Mouse (Mus musculus) left cerebral cortex, postnatal 14 days (tissue): ENCODE results near the gene Gm49395. TPM values are rescaled to one million over a fixed set of nuclear protein-coding genes. Genes with fewer than 3 reads are reported as not detected.

Experiments
- DNase-seq, 2 experiments: peaks; one replicate each; pipeline ENCODE4 v3.0.0; 2021 to 2022; ENCODE audit warnings: low spot score in 2 of 2, mixed read lengths in 1 of 2
- intact Hi-C: fragments of 180-260 bp; cut with DNase I; formaldehyde crosslinking; loops from one replicate; pipeline ENCODE4 v1.15.1; 2025
- total RNA-seq, 2 experiments: library from RNA; stranded (reverse); gene quantifications; 2 replicates each; pipeline ENCODE4 v1.2.3; 2021

Gm49395 gene
- total RNA-seq, 2 experiments from 2014 or later, result 3.7 to 4.1 TPM

DNA sequence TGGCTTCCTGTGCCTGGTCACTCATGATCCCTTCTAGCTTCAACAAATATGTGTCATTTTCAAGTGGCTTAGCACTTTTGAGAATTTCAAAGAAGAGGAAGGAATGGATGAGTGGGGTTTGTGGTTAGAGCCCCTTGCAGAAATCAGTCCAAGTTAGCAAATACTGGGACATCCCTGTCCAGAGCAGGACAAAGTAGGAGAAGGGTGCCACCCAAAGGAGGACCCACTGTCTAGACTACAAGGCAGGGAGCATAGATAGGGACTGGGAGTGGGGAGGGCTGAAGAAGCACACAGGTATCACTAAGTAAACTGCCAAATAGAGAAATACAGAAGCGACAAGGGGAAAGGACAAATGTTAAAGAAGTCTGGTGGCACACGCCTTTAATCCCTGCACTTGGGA lies 1.0 kb upstream of the Gm49395 start:
- no peak for DNase-seq
- intact Hi-C loops, result no loop called here

DNA sequence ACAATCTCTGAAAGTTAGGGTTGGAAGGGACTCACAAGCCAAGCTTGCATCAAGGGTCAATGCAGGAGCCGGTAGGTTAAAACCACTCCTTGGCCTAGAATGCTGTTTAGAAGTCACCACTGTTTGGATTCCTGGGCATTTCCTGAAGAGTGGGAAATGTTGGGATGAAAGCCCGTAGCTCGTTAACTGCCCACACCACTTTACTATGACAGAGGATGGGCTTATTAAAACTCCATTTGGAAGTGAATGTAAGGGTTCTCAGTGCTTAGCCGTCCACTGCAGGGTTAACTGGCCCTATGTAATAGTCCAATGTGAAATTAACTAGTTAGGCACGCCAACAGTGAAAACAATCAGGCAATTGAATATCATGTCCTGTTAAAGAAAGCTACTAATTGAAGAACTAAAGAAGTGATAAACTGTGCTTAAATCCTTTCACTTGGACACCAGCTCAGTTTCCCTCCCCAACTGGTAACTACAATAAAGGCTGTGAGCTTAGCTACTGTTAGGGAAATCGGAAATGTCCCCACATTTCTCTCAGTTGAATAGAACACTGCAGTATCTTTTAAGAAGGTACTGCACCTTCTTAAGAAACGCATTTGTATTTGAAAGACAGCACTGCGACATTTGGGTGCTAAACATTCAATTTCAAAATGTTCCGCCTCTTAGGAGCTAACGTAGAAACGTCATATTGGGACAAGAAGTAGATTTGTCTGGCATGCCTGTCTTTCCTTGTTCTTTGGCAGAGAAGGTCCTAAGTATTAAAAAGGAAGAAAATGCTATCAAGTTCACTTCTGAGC lies 1.1 kb downstream of the Gm49395 start:
- intact Hi-C loops, result no loop called here

DNA sequence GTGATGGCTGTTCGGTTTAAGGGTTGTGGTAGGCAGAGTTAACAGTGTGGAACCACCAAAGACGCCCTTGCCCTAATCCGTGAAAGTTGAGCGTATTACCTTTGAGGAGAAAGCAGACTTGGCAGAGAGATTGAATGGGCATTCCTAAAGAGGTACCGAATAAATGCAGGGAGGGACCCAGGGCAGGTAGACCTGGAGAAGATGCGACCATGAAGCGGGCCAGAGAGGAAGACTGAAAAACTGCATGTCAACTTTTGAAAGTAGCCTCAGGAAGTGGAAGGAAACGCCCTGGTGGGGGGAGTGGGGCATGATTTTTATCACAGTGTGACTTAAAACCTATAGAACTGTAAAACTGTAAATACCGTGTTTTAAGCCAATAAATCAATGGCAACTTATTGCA lies 2.3 kb downstream of the Gm49395 start:
- intact Hi-C loops, result loop anchor here (10.0 kb wide), 1 partner anchor 265 kb away; no protein-coding TSS in a partner anchor
- no peak for DNase-seq

More for the DNA sequence above, 1.1 kb downstream of the Gm49395 start:
- no peak for DNase-seq

DNA sequence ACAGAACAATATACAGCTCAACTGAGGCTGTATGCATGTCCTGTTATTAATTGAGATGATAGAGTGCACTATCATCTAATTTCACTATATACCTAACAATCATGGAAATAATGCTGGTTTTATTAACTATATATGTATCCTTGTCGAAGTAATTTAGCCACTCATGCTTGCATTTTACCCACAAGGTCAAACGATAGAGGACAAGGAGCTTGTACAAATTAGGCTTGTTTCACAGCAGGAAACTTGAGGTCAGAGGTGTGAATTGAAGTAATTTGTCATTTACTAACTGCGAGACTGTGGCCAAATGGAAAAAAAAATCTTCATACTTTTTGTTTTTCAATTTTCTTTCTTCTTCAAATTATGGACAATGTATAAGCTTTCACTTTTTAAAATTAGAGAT lies 3.5 kb downstream of the Gm49395 start:
- DNase-seq, result no peak
- intact Hi-C loops, result loop anchor here (10.0 kb wide), 1 partner anchor 263 kb away; no protein-coding TSS in a partner anchor

DNA sequence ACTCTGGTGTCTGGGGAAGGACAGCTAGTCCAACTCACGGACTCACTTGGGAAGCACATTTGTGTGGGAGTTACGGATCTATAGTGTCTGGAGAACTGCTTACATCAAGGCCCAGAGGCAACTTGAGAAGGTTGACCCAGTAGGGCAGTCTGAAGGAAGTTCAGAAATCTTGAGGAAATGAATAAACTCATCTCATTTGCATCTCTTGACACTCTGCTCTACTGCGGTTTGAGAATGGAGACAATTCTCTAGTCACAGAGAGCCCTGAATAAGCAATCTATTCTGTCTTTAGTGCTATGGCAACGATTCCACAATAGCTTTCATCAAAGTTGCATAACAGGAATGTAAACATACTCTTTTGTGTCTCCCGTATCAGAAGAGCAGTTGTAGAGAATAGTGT lies 4.8 kb downstream of the Gm49395 start:
- DNase-seq, result no peak
- intact Hi-C loops, result loop anchor here (10.0 kb wide), 1 partner anchor 262 kb away; no protein-coding TSS in a partner anchor

DNA sequence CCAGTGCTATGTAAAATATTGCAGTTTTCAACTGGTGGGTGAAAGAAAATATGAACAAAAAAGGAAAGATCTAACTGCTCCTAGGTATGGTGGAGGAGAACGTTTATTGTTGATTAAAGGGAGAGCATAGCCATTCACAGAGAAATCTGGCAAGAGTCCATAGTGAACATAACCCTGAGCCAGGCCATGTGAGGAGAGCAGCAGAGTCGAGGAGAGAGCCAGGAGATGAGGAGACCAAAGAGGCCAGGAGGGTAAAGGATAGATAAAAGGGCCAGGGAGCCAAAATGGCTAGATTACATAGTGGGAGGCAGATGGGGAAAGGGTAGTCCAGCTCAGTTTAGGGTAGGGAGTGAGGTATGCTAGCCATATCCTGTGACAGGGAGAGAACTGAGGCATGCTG lies 5.5 kb downstream of the Gm49395 start:
- DNase-seq, result no peak
- intact Hi-C loops, result loop anchor here (10.0 kb wide), 1 partner anchor 261 kb away; no protein-coding TSS in a partner anchor

DNA sequence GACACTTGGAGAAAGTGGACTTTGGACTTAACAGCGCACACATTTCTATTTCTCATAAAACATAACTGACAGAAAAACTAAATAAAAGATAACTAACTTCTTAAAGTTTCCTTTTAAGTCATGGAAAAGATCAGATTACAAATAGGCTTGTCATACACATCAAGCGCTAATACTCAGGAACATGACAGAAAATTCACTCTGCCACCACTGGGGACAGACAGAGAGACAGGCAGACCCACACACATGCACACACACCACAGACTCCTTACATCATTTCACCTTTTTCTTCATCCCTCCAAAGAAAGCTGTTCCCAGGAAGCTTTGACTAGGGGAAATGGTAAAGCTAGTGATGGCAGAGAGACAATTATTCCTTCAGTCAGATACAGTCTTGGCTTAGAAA lies 6.3 kb downstream of the Gm49395 start:
- intact Hi-C loops, result loop anchor here (10.0 kb wide), 1 partner anchor 261 kb away; no protein-coding TSS in a partner anchor
- DNase-seq, result no peak

DNA sequence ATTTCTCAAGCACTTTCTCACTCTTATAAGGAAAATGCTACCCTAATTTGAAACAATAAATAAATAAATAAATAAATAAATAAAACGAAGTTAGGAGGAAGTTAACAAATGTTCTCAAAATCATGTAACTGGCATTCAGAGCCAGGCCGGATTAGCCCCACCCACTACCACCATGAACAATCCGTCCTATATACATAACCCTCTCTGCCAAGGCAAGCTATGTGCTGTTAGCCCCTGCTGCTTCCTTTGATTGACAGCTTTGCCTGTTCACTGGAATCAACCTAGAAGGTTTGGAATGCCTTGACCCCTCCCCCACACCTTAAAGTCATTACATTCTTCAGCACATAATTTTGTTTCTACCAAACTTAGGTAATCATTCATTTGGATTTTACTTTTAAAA lies 10.2 kb downstream of the Gm49395 start:
- intact Hi-C loops, result loop anchor here (10.0 kb wide), 1 partner anchor 257 kb away; no protein-coding TSS in a partner anchor

DNA sequence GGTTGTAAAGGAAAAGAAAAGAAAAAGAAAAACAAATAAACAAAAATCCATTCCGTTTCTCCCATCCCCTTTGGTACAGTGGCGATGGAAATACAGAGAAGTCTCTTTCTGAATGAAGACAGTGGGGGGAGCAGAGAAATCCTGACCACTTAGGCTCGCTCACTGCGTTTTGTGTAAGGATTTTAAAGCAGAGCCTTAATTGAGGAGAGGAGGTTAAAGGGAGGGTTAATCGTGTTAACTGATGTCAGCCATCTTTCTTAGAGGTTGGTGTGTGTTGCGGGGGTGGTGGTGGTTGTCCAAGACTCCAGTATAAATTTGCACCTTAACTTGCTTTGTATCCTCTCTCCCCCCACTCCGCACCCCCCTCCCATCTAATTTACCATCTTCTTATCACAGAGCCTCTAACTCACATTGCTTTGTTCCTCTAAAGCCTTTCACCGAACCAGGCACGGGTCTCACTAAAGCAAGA lies 10.7 kb downstream of the Gm49395 start:
- intact Hi-C loops, result loop anchor here (10.0 kb wide), 1 partner anchor 256 kb away; no protein-coding TSS in a partner anchor
- DNase-seq, result no peak

More for the DNA sequence above, 10.2 kb downstream of the Gm49395 start:
- DNase-seq, result no peak

DNA sequence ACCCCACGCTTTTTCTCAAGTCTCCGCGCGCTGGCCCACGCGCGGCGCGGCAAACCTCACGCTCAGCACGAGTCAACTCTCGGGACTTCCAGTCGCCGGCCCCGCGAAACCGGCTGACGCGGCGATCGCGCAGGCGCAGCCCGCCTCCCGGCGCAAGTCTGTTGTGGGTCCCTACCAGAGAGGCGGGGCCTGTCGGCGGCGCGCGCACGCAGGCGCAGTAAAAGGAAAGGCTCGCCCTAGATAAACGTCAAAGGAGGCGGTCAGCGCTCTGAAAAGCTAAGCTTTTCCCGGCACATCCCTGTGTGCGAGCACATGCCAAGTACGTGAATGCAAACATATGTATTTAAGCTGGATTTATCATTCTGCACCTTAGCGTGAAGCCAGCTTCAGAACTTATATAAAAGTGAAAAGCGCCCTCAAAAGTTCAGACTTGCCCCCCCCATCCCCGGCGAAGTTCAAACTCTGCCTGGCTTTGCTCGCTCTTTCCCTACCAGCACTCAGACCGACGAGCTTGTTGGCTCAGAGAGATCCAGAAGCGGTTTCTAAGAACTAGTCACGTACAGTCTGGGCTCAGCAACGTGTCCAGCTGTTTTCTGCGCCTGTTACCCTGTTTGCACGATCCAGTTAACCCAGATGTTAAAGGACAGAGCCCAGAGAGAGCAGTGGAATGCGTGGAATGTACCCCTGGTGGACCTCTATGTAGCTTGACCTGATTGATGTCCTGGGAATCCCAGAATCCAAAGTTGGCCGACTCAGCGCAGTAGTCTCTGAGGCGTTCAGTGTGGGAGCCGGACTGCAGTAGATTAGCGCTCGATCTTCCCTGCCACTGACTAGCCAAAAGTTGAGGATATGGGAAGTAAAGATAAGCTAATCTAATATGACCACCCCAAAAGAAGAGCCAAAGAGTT lies 11.4 kb downstream of the Gm49395 start, which contains the start of gene Pelo:
TSS of gene Pelo (minus strand) at position 118 of the 908 bp plus-strand sequence.
- intact Hi-C loops, result loop anchor here (10.0 kb wide), 1 partner anchor 256 kb away; no protein-coding TSS in a partner anchor
- peak; percentile 96 for DNase-seq

DNA sequence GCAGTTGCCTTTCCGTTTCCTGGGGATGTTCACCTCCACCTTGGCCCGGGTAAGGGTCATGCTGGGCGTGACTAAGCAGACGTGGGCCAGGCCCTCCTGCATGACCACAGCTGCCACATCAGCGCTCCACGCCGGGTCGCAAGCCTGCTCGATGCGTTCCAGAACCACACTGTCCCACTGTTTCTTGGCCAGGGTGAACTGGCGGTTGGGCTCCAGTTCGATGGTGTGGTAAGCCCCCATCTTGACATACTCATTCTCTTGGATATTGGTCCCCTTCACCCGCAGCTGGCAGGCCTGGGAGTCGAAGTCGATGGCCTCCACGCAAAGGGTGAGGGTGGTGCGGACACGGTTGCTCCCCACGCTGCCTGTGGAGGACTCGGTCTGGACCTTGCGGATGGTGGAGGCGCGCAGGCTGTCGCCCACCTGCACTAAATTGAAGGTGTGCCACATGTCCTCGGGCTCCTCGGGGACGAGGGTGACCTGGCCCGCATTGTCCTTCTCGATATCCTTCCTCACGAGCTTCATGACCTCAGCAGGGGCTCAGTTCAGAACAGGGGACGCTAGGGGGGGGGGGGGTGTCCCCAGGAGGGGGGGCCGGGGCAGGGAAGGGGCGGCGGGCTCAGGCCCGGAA lies 12.2 kb downstream of the Gm49395 start:
- DNase-seq, result peak; percentile 5 to 8
- intact Hi-C loops, result loop anchor here (10.0 kb wide), 1 partner anchor 255 kb away; no protein-coding TSS in a partner anchor

DNA sequence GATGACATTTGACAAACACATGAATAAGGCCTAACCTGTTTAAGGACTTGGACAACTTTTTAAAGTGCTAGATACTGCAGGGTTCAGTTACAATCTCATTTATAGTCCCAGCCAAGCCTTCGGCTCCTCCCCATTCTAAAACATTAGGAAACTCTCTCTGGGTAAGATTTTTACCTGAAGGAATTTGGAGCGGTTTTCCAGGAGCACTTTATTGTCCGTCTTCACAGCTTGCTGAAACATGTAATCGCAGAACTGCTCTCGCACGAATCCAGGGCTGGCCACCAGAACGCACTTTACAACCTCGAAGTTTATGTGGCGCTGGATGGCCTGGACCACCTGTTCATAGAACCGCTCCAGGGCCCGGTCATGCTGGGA lies 12.7 kb downstream of the Gm49395 start:
- no peak for DNase-seq
- intact Hi-C loops, result no loop called here

DNA sequence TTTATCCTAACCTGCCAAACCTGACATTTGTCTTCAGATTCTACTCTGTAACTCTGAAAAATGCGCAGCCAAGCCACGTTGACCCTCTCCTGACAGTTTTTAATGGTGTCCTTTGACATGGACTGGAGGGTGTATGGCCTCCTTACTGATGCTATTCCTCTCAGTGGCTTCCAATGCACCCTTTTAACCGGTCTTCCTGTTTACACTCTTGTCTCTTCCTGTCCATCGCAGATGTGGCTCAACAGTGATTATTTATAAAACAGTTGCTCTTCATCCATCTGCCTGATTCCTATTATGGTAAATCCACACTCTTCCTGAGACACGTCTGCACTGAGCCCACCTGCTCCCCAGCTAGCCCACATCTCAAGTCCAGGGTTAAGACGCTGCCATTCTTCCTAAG lies 15.7 kb downstream of the Gm49395 start:
- intact Hi-C loops, result no loop called here
- no peak for DNase-seq

DNA sequence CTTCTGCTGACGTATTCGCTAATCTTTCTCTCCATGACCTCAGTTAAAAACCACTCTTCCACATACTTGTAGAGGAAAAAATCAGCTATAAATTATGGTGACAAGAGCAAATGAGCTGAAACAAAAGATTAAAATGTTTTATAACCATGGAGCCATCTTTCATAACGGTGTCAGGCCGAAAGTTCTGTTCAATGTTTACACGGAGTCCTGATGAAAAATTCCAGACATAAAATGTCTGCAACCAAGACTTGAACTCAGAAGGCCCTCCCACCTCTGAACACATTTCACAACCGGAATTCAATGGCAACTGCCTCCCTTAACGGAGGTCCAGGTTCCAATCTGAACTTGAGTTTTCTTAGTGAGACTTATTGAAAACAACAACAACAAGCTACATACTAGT lies 19.4 kb downstream of the Gm49395 start:
- intact Hi-C loops, result no loop called here

DNA sequence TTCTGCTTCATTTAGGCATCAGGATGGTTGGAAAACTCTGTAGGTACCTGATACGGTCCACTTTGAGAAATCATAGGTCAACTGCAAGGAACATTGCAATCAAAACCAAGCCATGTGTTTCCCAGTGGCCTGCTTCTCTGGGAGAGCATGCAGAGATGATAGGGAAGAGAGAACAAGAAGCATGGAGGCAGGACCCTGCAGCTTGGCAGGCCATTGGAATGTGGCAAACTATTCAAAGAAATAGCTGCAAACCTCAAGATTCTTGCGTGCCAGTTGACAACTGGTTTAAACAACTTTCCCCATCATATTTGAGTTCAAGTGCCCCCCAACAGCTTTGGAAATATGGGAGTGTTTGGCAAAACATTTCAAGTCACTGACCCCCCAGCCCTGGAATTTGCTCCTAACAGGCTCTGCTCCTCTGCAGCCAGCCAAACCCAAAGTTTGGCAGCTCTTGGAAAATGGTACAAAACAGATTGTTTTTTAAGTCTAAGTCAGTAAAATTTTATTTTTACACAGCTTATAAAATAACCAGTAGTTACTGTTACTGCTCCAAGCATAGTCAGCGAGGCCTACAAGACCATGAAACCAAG lies 21.6 kb downstream of the Gm49395 start:
- intact Hi-C loops, result no loop called here
- no peak for DNase-seq

More for the DNA sequence above, 19.4 kb downstream of the Gm49395 start:
- no peak for DNase-seq

DNA sequence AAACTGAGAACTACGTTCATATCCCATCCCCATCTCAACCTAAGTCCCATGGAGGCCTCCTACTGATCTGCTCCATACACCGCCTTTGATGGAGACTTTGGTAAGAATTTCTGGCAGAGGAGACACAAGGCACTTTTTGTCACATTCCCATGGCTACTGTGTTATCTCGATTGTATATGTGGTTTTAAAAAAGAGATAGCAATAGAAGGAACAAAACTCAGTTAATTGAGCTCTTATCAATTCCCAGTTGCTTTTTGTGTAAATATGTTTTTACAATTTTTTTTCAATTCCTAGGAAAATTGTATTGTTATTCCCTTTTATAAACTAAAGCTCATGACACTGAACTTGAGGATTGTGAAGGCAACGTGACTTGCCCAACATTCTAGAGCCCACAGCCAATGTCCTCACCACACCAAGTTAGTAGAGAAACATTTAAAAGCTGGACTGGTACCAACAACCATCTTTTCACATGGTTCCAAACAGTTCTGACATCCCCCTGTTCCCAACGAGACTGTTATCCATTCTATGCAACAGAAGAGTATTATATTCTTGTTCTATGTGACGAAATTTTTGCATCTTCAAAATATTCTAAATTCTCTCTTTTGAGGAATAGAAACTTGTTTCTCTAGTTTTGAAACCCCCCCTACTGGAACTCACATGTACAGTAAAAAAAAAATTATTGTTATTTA lies 22.6 kb downstream of the Gm49395 start:
- DNase-seq, result no peak
- intact Hi-C loops, result no loop called here

DNA sequence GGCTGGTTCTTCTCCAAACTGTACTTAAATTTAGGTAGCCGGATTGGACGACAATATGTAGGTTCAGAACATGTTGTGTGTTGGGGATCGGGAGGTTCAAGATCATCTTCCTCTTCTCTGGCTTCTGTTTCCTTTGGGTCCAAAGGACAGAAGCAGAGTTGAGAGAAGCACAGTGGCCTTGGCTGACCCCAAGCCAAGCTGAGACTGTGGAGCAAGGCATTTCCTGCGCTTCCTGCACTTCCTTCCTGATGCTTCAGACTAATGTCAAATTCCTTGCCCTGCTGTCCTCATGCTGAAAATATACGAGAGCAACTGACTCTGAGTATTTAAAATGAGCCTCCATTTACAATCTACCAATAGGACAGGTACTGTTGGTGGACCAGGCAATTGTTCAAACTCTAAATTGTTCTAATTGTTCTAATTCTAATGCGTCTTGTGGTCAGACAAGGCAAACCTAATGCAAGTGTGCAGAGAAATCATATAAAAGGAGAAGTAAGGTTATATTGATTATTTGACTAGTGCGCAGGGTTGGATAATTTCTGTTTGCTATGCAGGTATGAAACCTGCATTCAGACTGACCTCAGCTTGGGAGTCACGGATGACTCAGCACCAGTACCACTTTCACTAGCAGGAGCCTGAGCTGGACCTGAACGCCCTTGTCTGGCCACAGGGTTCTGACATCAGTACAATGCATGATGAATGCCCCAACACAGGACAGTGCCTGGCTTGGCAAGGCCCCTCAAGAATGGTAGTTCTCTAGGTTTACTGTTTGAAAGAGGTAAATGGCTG lies 24.2 kb downstream of the Gm49395 start:
- intact Hi-C loops, result no loop called here
- no peak for DNase-seq

DNA sequence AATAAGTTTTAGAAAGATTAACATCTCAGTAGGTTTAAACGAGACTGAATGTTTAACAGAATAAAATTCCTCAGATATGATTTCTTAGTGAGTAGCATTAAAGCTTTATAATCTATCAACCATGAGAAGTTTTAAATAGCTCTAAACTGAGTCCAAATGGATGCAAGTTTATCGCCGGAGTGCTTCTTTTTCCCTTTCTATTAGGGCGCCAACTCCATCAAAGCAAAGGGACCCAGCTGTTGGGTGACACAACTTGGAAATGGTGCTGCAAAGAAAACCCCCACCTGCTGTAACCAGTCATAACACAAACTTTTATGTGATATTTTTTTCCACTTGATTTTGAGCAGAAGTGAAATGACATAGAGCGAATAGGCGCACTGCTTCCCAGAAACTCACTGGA lies 29.3 kb downstream of the Gm49395 start:
- intact Hi-C loops, result no loop called here
- DNase-seq, result no peak
